26 mouse cellular contexts compared by ENCODE assay signal in genomic region chr16:44122574-44122973, GRCm38 (mm10). TPM values are rescaled to one million over a fixed set of nuclear protein-coding genes. Genes with fewer than 3 reads are reported as not detected.
A peak's percentile ranks its signal among the peaks of the same experiment; 100 is the strongest.
DNase-seq lines count a peak whose midpoint lies in the region; ATAC-seq and TF ChIP-seq lines count a peak whose summit lies in the region.
"Had no signal": no experiment of that assay in that cellular context is flagged by ENCODE, and none has a peak within 500 bp of the region (broad histone marks: within the 10 kb centered on the region; RNA-seq: fewer than 3 reads in every experiment).

No protein-coding gene starts in this region.

- peak overlapping the region; percentile 24 for H3K4me3 ChIP-seq in gastrocnemius, adult 2 months
- H3K4me3 ChIP-seq: embryonic facial prominence, embryonic 10.5 days; forebrain, embryonic 10.5 days; heart, embryonic 12.5 days; hindbrain, embryonic 10.5 days; intestine, embryonic 15.5 days; limb, embryonic 15.5 days; lung, embryonic 15.5 days; midbrain, embryonic 15.5 days had no signal

- ATAC-seq in activated CD4-positive, CD25-positive, alpha-beta regulatory T cell, adult 4 months, result no peak
- ATAC-seq: intestine, embryonic 15.5 days; midbrain, embryonic 15.5 days had no signal

- DNase-seq in cerebellum, adult 11-12 months, result peak; percentile 43
- no peak for DNase-seq in cerebellum, adult 11 months
- no peak for DNase-seq in gastrocnemius, adult 2 months
- no peak for DNase-seq in gastrocnemius, adult 8-10 months (ENCODE audit: low spot score in 2 of 2)
- peak; percentile 32 to 49 for DNase-seq in right cerebral cortex, adult 2 months (ENCODE audit: low spot score in 2 of 2)
- no peak for DNase-seq in right cerebral cortex, postnatal 25 days
- no peak for DNase-seq in lung, postnatal 4 days
- DNase-seq: adrenal gland, postnatal 25 days; gastrocnemius, postnatal 10 days; heart, postnatal 10 days; kidney, adult 9 months; kidney, postnatal 14 days; left cerebral cortex, postnatal 4 days; lung, postnatal 36 days; spleen, adult 18-20 months; thymus, postnatal 14 days had no signal

- no peak for TF ChIP-seq CTCF in gastrocnemius, adult 2 months (IDR thresholded peaks at IDR 0.05)

- intact Hi-C loops in gastrocnemius, adult 2 months (cut with DNase I), result no loop called here

- peak overlapping the region; percentile 84 for H3K27ac ChIP-seq in gastrocnemius, adult 2 months
- H3K27ac ChIP-seq: embryonic facial prominence, embryonic 10.5 days; forebrain, embryonic 10.5 days; hindbrain, embryonic 10.5 days; intestine, embryonic 15.5 days; limb, embryonic 15.5 days; liver, embryonic 14.5 days; lung, embryonic 15.5 days; midbrain, embryonic 15.5 days had no signal

RNA-seq across cellular contexts. Expression of gene Atp6v1a, which starts 16.9 kb away (rescaled TPM):
- 10 to 100 TPM; 17.0 to 20.1 TPM for total RNA-seq in gastrocnemius, adult 2 months (2021)
- 10 to 100 TPM; 16.2 to 27.1 (median 22.1) TPM for total RNA-seq in gastrocnemius, adult 8-10 months (2022)
- 10 to 100 TPM; 32.7 to 35.0 TPM for polyA plus RNA-seq in activated CD4-positive, CD25-positive, alpha-beta regulatory T cell, adult 4 months (2017; shearing (Covaris generic))

RNA-seq across cellular contexts. Expression of gene Naa50, which starts 17.1 kb away (rescaled TPM):
- total RNA-seq in gastrocnemius, adult 2 months (2021), result 100 to 1,000 TPM; 181 to 195 TPM
- 100 to 1,000 TPM; 188 to 278 (median 246) TPM for total RNA-seq in gastrocnemius, adult 8-10 months (2022)
- polyA plus RNA-seq in activated CD4-positive, CD25-positive, alpha-beta regulatory T cell, adult 4 months (2017; shearing (Covaris generic)), result 10 to 100 TPM; 29.1 to 32.3 TPM

RNA-seq across cellular contexts. Expression of gene Usf3, which starts 50.5 kb away (rescaled TPM):
- total RNA-seq in gastrocnemius, adult 2 months (2021), result 10 to 100 TPM; 41.6 to 47.9 TPM
- total RNA-seq in gastrocnemius, adult 8-10 months (2022), result 10 to 100 TPM; 32.1 to 59.9 (median 42.4) TPM
- 1 to 10 TPM; 2.7 to 4.7 TPM for polyA plus RNA-seq in activated CD4-positive, CD25-positive, alpha-beta regulatory T cell, adult 4 months (2017; shearing (Covaris generic))

RNA-seq across cellular contexts. Expression of gene Gramd1c, which starts 59.4 kb away (rescaled TPM):
- total RNA-seq in gastrocnemius, adult 2 months (2021), result under 1 TPM; 0.18 to 0.42 TPM
- under 1 TPM; 0.19 to 0.51 (median 0.26) TPM for total RNA-seq in gastrocnemius, adult 8-10 months (2022)
- 1 to 10 TPM; 3.6 TPM for polyA plus RNA-seq in activated CD4-positive, CD25-positive, alpha-beta regulatory T cell, adult 4 months (2017; shearing (Covaris generic))

Comparison
In these comparisons a context has a peak if more than half of its experiments do, and no peak if none do; other contexts are left out.
1. DNase-seq: peak in cerebellum, adult 11-12 months (single experiment) and right cerebral cortex, adult 2 months (2 of 2); none in cerebellum, adult 11 months (single experiment), gastrocnemius, adult 2 months (single experiment), gastrocnemius, adult 8-10 months (0 of 2), right cerebral cortex, postnatal 25 days (single experiment) and lung, postnatal 4 days (0 of 2).